Mouse (Mus musculus) fat pad, adult 2 months (tissue): Measurements from ENCODE around the gene Isl2.

ENCODE experiments used
- DNase-seq: peaks from one replicate; pipeline ENCODE4 v3.0.0-alpha.2; 2011; ENCODE audit warnings: low read depth, low spot score; ENCODE audit errors: extremely low read depth

Isl2 gene

GRCm38 (mm10) chr9:55538377-55538776, at the start of gene Isl2:
Isl2 (plus strand) TSS chr9:55538672.
- no peak for DNase-seq

- no peak for DNase-seq
These were observed 30.6 kb upstream of the Isl2 start for GRCm38 (mm10) chr9:55507922-55508321.

- peak; percentile 30 for DNase-seq
These were observed 29.8 kb upstream of the Isl2 start for GRCm38 (mm10) chr9:55508701-55509100.

GRCm38 (mm10) chr9:55509731-55510130, 28.7 kb upstream of the Isl2 start:
- no peak for DNase-seq

GRCm38 (mm10) chr9:55510651-55511235, 27.7 kb upstream of the Isl2 start:
- no peak for DNase-seq

- no peak for DNase-seq
These were observed 26.9 kb upstream of the Isl2 start for GRCm38 (mm10) chr9:55511521-55511993.

- peak; percentile 68 for DNase-seq
These were observed 26.4 kb upstream of the Isl2 start, which contains the start of gene Etfa for GRCm38 (mm10) chr9:55512027-55512543. Etfa (minus strand) TSS chr9:55512243.

- DNase-seq: no peak
These were observed 12.8 kb upstream of the Isl2 start for GRCm38 (mm10) chr9:55525716-55526115.

- no peak for DNase-seq
These were observed 2.6 kb upstream of the Isl2 start for GRCm38 (mm10) chr9:55535907-55536306.

- DNase-seq: no peak
These were observed 534 bp downstream of the Isl2 start for GRCm38 (mm10) chr9:55539006-55539405.

GRCm38 (mm10) chr9:55539661-55540390, 1.4 kb downstream of the Isl2 start:
- DNase-seq: no peak

GRCm38 (mm10) chr9:55540391-55540770, 1.9 kb downstream of the Isl2 start:
- no peak for DNase-seq

- no peak for DNase-seq
These were observed 2.4 kb downstream of the Isl2 start for GRCm38 (mm10) chr9:55540888-55541287.

GRCm38 (mm10) chr9:55541681-55542365, 3.4 kb downstream of the Isl2 start:
- DNase-seq: no peak

- no peak for DNase-seq
These were observed 4.2 kb downstream of the Isl2 start for GRCm38 (mm10) chr9:55542366-55543325.

- no peak for DNase-seq
These were observed 4.8 kb downstream of the Isl2 start for GRCm38 (mm10) chr9:55543336-55543702.

GRCm38 (mm10) chr9:55543703-55544401, 5.4 kb downstream of the Isl2 start:
- DNase-seq: no peak

- no peak for DNase-seq
These were observed 6.5 kb downstream of the Isl2 start for GRCm38 (mm10) chr9:55544861-55545555.

GRCm38 (mm10) chr9:55545556-55546175, 7.2 kb downstream of the Isl2 start:
- DNase-seq: no peak
